Mouse (Mus musculus) heart, embryonic 10.5 days (tissue): Measurements from ENCODE around the gene Gm826. TPM values are rescaled to one million over a fixed set of nuclear protein-coding genes. Genes with fewer than 3 reads are reported as not detected.

Source experiments
- DNase-seq: peaks from one replicate; pipeline ENCODE4 v3.0.0-alpha.2; 2017; ENCODE audit warnings: low spot score
- H3K27ac ChIP-seq: fragments of 300-500 bp; sonication (generic); 2 replicates; pipeline ENCODE4 v1.5.1; 2016; ENCODE audit warnings: mild to moderate bottlenecking
- H3K27me3 ChIP-seq: fragments of 300-500 bp; sonication (generic); 2 replicates; pipeline ENCODE4 v1.6.1; 2016; ENCODE audit warnings: mild to moderate bottlenecking; ENCODE audit not compliant: poor library complexity, insufficient read depth, severe bottlenecking
- H3K36me3 ChIP-seq: fragments of 300-500 bp; sonication (generic); 2 replicates; pipeline ENCODE4 v1.6.1; 2016; ENCODE audit warnings: mild to moderate bottlenecking, moderate library complexity
- H3K4me1 ChIP-seq: fragments of 300-500 bp; sonication (generic); 2 replicates; pipeline ENCODE4 v1.6.1; 2016; ENCODE audit warnings: mild to moderate bottlenecking
- H3K4me3 ChIP-seq: fragments of 300-500 bp; sonication (generic); 2 replicates; pipeline ENCODE4 v1.5.1; 2016; ENCODE audit warnings: mild to moderate bottlenecking, moderate library complexity
- H3K9me3 ChIP-seq: fragments of 300-500 bp; sonication (generic); 2 replicates; pipeline ENCODE4 v1.6.1; 2016; ENCODE audit warnings: mild to moderate bottlenecking, moderate library complexity
- WGBS: fragments of 180-500 bp; shearing (Covaris S2); methylation state at CpG from one replicate; pipeline ENCODE4 v1.1.7; 2016; 5-methylcytosine and 5-hydroxymethylcytosine counted together
- polyA plus RNA-seq: library from polyadenylated mRNA; unstranded; fragments of >200 nt; fragmentation: Nextera tagmentation; extraction: Ambion mirVana; gene quantifications from 2 replicates; pipeline ENCODE4 v1.2.1, GENCODE M21; 2016

Gm826 gene
- polyA plus RNA-seq, 1 experiment from 2014 or later = 23.5 TPM

- Histone ChIP-seq H3K27me3 (no peaks in the 10 kb centered on the region), H3K4me3 (no peak overlapping the region), H3K27ac (no peak overlapping the region), H3K9me3 (no peaks in the 10 kb centered on the region), H3K4me1 (no peaks in the 10 kb centered on the region), H3K36me3 (no peaks in the 10 kb centered on the region)
- DNase-seq = no peak
- 84% methylated on average over 3 of the region's 3 CpGs for WGBS
Observed at GRCm38 (mm10) chr2:160305070-160305469, 28.9 kb downstream of the Gm826 start.

DNA sequence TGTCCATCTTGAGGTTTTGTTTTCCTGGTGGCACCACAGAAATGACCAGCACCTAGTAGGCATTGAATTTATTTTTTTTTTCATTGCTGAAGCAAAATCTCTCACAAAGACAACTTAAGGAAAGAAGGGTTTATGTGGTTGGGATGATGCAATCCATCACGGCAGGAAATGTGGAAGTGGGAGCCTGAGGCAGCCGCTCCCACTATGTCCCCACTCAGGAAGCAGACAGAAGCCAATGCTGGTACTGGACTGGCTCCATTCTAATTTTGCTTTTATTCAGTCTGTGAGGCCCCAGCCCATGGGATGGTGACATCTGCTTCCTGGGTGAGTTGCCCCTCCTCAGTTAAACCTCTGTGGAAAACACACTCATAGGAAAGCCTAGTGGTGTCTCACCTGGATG lies 30.0 kb downstream of the Gm826 start:
- Histone ChIP-seq H3K4me3 (no peak overlapping the region), H3K36me3 (no peaks in the 10 kb centered on the region), H3K9me3 (no peaks in the 10 kb centered on the region), H3K4me1 (no peaks in the 10 kb centered on the region), H3K27ac (no peak overlapping the region), H3K27me3 (no peaks in the 10 kb centered on the region)
- 76% methylated on average over 2 of the region's 2 CpGs for WGBS
- no peak for DNase-seq

GRCm38 (mm10) chr2:160302013-160302412 lies 31.9 kb downstream of the Gm826 start:
- H3K4me1 ChIP-seq = no peaks in the 10 kb centered on the region
- no peak overlapping the region for H3K27ac ChIP-seq
- H3K4me3 ChIP-seq = no peak overlapping the region
- no peaks in the 10 kb centered on the region for H3K9me3 ChIP-seq
- WGBS = 64% methylated on average over 4 of the region's 4 CpGs
- H3K27me3 ChIP-seq = no peaks in the 10 kb centered on the region
- DNase-seq = no peak
- no peaks in the 10 kb centered on the region for H3K36me3 ChIP-seq

DNA sequence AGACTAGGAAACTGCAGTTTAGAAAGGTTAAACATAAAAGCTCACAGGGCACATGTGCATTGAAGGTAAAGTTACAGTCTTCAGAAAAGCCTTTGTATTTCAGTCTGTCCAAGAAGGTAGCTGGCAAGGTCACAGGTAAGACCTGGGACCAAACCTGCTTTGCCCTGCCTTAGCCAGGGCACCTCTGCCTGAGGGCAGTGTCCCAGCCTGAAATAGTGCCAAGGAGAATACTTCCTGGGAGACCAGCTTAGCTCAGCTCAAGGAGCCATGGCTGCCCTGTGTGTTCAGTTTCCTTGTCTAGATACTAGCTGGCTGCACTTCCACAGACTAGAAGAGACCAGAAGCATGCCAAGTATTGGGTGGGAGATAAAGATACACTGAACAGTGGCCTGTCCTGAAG lies 35.4 kb downstream of the Gm826 start:
- Histone ChIP-seq H3K4me1 (no peaks in the 10 kb centered on the region), H3K9me3 (no peaks in the 10 kb centered on the region), H3K27ac (no peak overlapping the region), H3K36me3 (no peaks in the 10 kb centered on the region), H3K4me3 (no peak overlapping the region), H3K27me3 (no peaks in the 10 kb centered on the region)
- no peak for DNase-seq

- no peaks in the 10 kb centered on the region; the same call in 1 of the 2 replicates for H3K27me3 ChIP-seq
- no peaks in the 10 kb centered on the region for H3K36me3 ChIP-seq
- DNase-seq = no peak
- H3K4me1 ChIP-seq = no peaks in the 10 kb centered on the region
- 68% methylated on average over 10 of the region's 10 CpGs for WGBS
- no peak overlapping the region for H3K27ac ChIP-seq
- no peaks in the 10 kb centered on the region for H3K9me3 ChIP-seq
- no peak overlapping the region for H3K4me3 ChIP-seq
Observed at GRCm38 (mm10) chr2:160288538-160289151, 45.3 kb downstream of the Gm826 start.

DNA sequence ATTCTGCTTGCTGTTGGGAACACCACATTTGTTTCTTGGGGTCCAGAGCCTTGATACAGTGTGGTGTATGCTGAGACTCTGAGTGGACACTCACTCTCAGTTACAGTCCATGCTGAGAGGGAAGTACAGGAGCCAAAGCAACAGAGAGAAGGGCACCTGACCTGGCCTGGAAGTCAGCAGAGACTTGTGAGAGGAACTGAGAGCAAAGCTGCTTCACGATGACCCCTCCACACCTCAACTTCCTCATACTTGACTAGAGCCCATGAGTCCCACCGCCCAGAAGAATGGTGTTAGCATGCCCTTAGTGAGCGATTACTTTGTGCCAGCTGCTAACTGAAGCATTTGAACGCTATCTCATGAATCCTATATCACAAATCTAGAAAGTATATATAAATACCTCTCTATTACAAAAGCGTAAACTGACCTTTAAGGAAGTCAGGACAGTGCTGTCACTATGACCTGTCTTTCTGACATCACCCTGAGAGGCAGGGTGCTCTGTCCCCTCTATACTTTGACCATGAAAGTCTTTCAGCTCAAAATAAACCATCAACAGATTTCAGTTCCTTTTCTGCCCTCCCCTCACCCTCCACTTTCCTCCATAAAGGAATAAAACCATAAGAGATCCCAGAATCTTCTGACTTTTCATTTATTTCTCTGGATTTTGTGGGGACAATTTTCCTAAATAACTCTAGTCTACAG lies 57.9 kb downstream of the Gm826 start:
- Histone ChIP-seq H3K36me3 (no peaks in the 10 kb centered on the region), H3K4me3 (no peak overlapping the region), H3K4me1 (no peaks in the 10 kb centered on the region), H3K27me3 (no peaks in the 10 kb centered on the region), H3K9me3 (no peaks in the 10 kb centered on the region), H3K27ac (no peak overlapping the region)
- no peak for DNase-seq
- 86% methylated on average over 5 of the region's 5 CpGs for WGBS

GRCm38 (mm10) chr2:160267828-160268453 lies 66.0 kb downstream of the Gm826 start:
- Histone ChIP-seq H3K9me3 (no peaks in the 10 kb centered on the region), H3K27me3 (no peaks in the 10 kb centered on the region; the same call in 1 of the 2 replicates), H3K4me3 (no peak overlapping the region), H3K36me3 (no peaks in the 10 kb centered on the region), H3K4me1 (no peaks in the 10 kb centered on the region), H3K27ac (no peak overlapping the region)
- WGBS = 82% methylated on average over 11 of the region's 11 CpGs
- DNase-seq = peak; percentile 33

- Histone ChIP-seq H3K27ac (no peak overlapping the region), H3K9me3 (no peaks in the 10 kb centered on the region), H3K4me1 (no peaks in the 10 kb centered on the region; the same call in 1 of the 2 replicates), H3K4me3 (no peak overlapping the region), H3K36me3 (no peaks in the 10 kb centered on the region), H3K27me3 (no peaks in the 10 kb centered on the region; the same call in 1 of the 2 replicates)
- WGBS = 85% methylated on average over 8 of the region's 8 CpGs
- no peak for DNase-seq
Observed at GRCm38 (mm10) chr2:160263861-160264260, 70.1 kb downstream of the Gm826 start.

DNA sequence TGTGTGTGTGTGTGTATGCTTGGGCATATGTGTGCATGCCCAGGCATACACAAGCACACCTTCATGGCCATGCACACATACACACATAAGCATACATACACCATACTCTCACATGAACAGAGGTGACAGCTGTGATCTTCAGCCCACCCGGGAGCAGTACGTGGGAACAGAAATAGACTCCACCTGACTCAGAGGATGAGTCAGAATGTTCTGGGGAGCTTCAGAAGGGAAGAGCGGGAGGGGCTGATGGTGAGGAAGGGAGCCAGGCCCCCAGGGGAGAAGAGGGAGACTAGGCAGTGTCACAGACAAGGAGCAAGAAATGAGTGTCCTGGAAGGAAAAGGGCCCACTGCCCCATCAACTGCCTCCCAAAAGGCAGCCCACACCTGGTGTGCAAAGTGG lies 72.4 kb downstream of the Gm826 start:
- DNase-seq = no peak
- no peaks in the 10 kb centered on the region for H3K36me3 ChIP-seq
- H3K4me3 ChIP-seq = no peak overlapping the region
- no peaks in the 10 kb centered on the region; the same call in 1 of the 2 replicates for H3K27me3 ChIP-seq
- no peaks in the 10 kb centered on the region for H3K9me3 ChIP-seq
- H3K27ac ChIP-seq = no peak overlapping the region
- WGBS = 58% methylated on average over 3 of the region's 3 CpGs
- no peaks in the 10 kb centered on the region; the same call in 1 of the 2 replicates for H3K4me1 ChIP-seq

Other genes with a start within 250 kb of the Gm826 start
- gene Mafb, start 32.9 kb upstream of the Gm826 start, polyA plus RNA-seq = 4.6 and 5.5 TPM in 2 replicates